ENCODE assay signal across 18 mouse cellular contexts in genomic region chr7:92981864-92982263, GRCm38 (mm10).
A peak's percentile ranks its signal among the peaks of the same experiment; 100 is the strongest.
DNase-seq lines count a peak whose midpoint lies in the region; ATAC-seq and TF ChIP-seq lines count a peak whose summit lies in the region.
"Had no signal": no experiment of that assay in that cellular context is flagged by ENCODE, and none has a peak within 500 bp of the region (broad histone marks: within the 10 kb centered on the region; RNA-seq: fewer than 3 reads in every experiment).

No protein-coding gene starts in this region.

- no peak overlapping the region for H3K9ac ChIP-seq in heart, embryonic 12.5 days
- H3K9ac ChIP-seq in lung, embryonic 16.5 days (ENCODE audit: low read length), result no peak overlapping the region
- H3K9ac ChIP-seq in midbrain, postnatal 0 days (replicated peaks; ENCODE audit: low read length, poor library complexity, severe bottlenecking), result no peak overlapping the region
- H3K9ac ChIP-seq: forebrain, embryonic 15.5 days; heart, embryonic 13.5 days; hindbrain, embryonic 15.5 days; lung, embryonic 14.5 days; neural tube, embryonic 12.5 days had no signal

- H3K36me3 ChIP-seq in heart, embryonic 12.5 days, result no peaks in the 10 kb centered on the region
- H3K36me3 ChIP-seq in lung, embryonic 16.5 days (ENCODE audit: control insufficient read depth, insufficient read depth, low read length), result no peaks in the 10 kb centered on the region
- no peaks in the 10 kb centered on the region for H3K36me3 ChIP-seq in midbrain, postnatal 0 days (ENCODE audit: insufficient read depth, low read length)
- H3K36me3 ChIP-seq: forebrain, embryonic 15.5 days; heart, embryonic 13.5 days; hindbrain, embryonic 15.5 days; neural tube, embryonic 12.5 days had no signal

- 63% methylated on average over 2 of the region's 2 CpGs for WGBS in heart, embryonic 12.5 days
- 33% methylated on average over 2 of the region's 2 CpGs for WGBS in lung, embryonic 16.5 days
- WGBS in midbrain, postnatal 0 days, result 68% methylated on average over 2 of the region's 2 CpGs

- no peak for ATAC-seq in heart, embryonic 12.5 days (ENCODE audit: insufficient number of reproducible peaks, low FRiP score)
- ATAC-seq in lung, embryonic 16.5 days (ENCODE audit: low read depth), result 0 out of 2 replicates have a peak, but pooled peaks have one; percentile 51
- no peak for ATAC-seq in midbrain, postnatal 0 days (ENCODE audit: low FRiP score)
- ATAC-seq: CD4-positive, CD25-positive, alpha-beta regulatory T cell, adult 4 months; forebrain, embryonic 15.5 days; intestine, postnatal 0 days had no signal

- H3K4me2 ChIP-seq in heart, embryonic 12.5 days, result no peak overlapping the region
- H3K4me2 ChIP-seq in lung, embryonic 16.5 days (ENCODE audit: low read depth, low read length), result no peak overlapping the region
- H3K4me2 ChIP-seq in midbrain, postnatal 0 days (ENCODE audit: low read depth, low read length, poor library complexity, severe bottlenecking), result no peak overlapping the region
- H3K4me2 ChIP-seq: forebrain, embryonic 15.5 days; heart, embryonic 13.5 days; hindbrain, embryonic 15.5 days; lung, embryonic 14.5 days; neural tube, embryonic 12.5 days had no signal

- no peak for TF ChIP-seq CTCF in midbrain, postnatal 0 days (IDR thresholded peaks at IDR 0.05)

- no peak overlapping the region for H3K27ac ChIP-seq in heart, embryonic 12.5 days (ENCODE audit: poor library complexity, severe bottlenecking)
- H3K27ac ChIP-seq in lung, embryonic 16.5 days (ENCODE audit: low read length), result no peak overlapping the region
- H3K27ac ChIP-seq in midbrain, postnatal 0 days (ENCODE audit: low read depth, low read length), result no peak overlapping the region
- H3K27ac ChIP-seq: forebrain, embryonic 15.5 days; heart, embryonic 13.5 days; hindbrain, embryonic 15.5 days; neural tube, embryonic 12.5 days had no signal

- H3K4me3 ChIP-seq in heart, embryonic 12.5 days, result no peak overlapping the region
- no peak overlapping the region for H3K4me3 ChIP-seq in lung, embryonic 16.5 days (ENCODE audit: low read length)
- H3K4me3 ChIP-seq in midbrain, postnatal 0 days (ENCODE audit: low read depth, low read length), result no peak overlapping the region
- H3K4me3 ChIP-seq: forebrain, embryonic 15.5 days; heart, embryonic 13.5 days; hindbrain, embryonic 15.5 days; neural tube, embryonic 12.5 days had no signal

- H3K4me1 ChIP-seq in heart, embryonic 12.5 days (replicated peaks), result no peaks in the 10 kb centered on the region
- no peaks in the 10 kb centered on the region for H3K4me1 ChIP-seq in lung, embryonic 16.5 days (replicated peaks; ENCODE audit: control insufficient read depth, insufficient read depth, low read length)
- no peaks in the 10 kb centered on the region; the same call in 1 of the 2 replicates for H3K4me1 ChIP-seq in midbrain, postnatal 0 days (ENCODE audit: insufficient read depth, low read length)

- no peaks in the 10 kb centered on the region for H3K9me3 ChIP-seq in heart, embryonic 12.5 days (replicated peaks)
- H3K9me3 ChIP-seq in lung, embryonic 16.5 days (ENCODE audit: control insufficient read depth, low read length), result no peaks in the 10 kb centered on the region
- H3K9me3 ChIP-seq in midbrain, postnatal 0 days (ENCODE audit: low read length), result no peaks in the 10 kb centered on the region
- H3K9me3 ChIP-seq: forebrain, embryonic 15.5 days; heart, embryonic 13.5 days; hindbrain, embryonic 15.5 days; neural tube, embryonic 12.5 days had no signal

- DNase-seq in heart, adult 18-20 months, result peak; percentile 82 to 87
- no peak for DNase-seq in lung, postnatal 10 days
- DNase-seq in heart, adult 9 months (ENCODE audit: low spot score in 2 of 2), result peak; percentile 60 to 78
- peak; percentile 78 for DNase-seq in heart, postnatal 4 days
- DNase-seq in midbrain, postnatal 0 days (ENCODE audit: low spot score), result no peak
- DNase-seq: cerebellum, adult 11-12 months; embryo, embryonic 11 days; liver; lung, embryonic 14.5 days; right cerebral cortex, postnatal 4 days had no signal

- H3K27me3 ChIP-seq in heart, embryonic 12.5 days (replicated peaks), result no peaks in the 10 kb centered on the region
- no peaks in the 10 kb centered on the region for H3K27me3 ChIP-seq in lung, embryonic 16.5 days (ENCODE audit: control insufficient read depth, insufficient read depth, low read depth, low read length)
- H3K27me3 ChIP-seq in midbrain, postnatal 0 days (ENCODE audit: insufficient read depth, low read length), result no peaks in the 10 kb centered on the region; the same call in 1 of the 2 replicates
- H3K27me3 ChIP-seq: forebrain, embryonic 15.5 days; heart, embryonic 13.5 days; hindbrain, embryonic 15.5 days; neural tube, embryonic 12.5 days had no signal

Comparison
In these comparisons a context has a peak if more than half of its experiments do, and no peak if none do; other contexts are left out.
1. DNase-seq: peak in heart, adult 18-20 months (2 of 2), heart, adult 9 months (2 of 2) and heart, postnatal 4 days (single experiment); none in lung, postnatal 10 days (single experiment) and midbrain, postnatal 0 days (single experiment).